Mouse (Mus musculus) midbrain, postnatal 0 days (tissue): ENCODE data around the gene Ric8b. TPM values are rescaled to one million over a fixed set of nuclear protein-coding genes. Genes with fewer than 3 reads are reported as not detected.

Experiments used
- ATAC-seq: fragments of 200-750 bp; cut with Nextera tagmentation; 2 replicates; pipeline ENCODE4 v1.8.0; 2017; ENCODE audit warnings: moderate number of reproducible peaks, mild to moderate bottlenecking, moderate TSS enrichment, moderate library complexity; ENCODE audit not compliant: low FRiP score
- DNase-seq: peaks from one replicate; pipeline ENCODE4 v3.0.0-alpha.2; 2015; ENCODE audit warnings: low spot score
- H3K27ac ChIP-seq: fragments of 300-500 bp; sonication (generic); 2 replicates; pipeline ENCODE4 v1.5.1; 2014; ENCODE audit warnings: low read depth, mild to moderate bottlenecking, low read length, mixed read lengths
- H3K27me3 ChIP-seq: fragments of 300-500 bp; sonication (generic); 2 replicates; pipeline ENCODE4 v1.6.1; 2014; ENCODE audit warnings: low read length, control low read depth, mixed read lengths; ENCODE audit not compliant: insufficient read depth
- H3K36me3 ChIP-seq: fragments of 300-500 bp; sonication (generic); 2 replicates; pipeline ENCODE4 v1.6.1; 2014; ENCODE audit warnings: low read length, control low read depth, mixed read lengths; ENCODE audit not compliant: insufficient read depth
- H3K4me1 ChIP-seq: fragments of 300-500 bp; sonication (generic); 2 replicates; pipeline ENCODE4 v1.6.1; 2014; ENCODE audit warnings: mild to moderate bottlenecking, control low read depth, antibody characterized with exemption, low read length, mixed read lengths; ENCODE audit not compliant: insufficient read depth
- H3K4me2 ChIP-seq: fragments of 300-500 bp; sonication (generic); 2 replicates; pipeline ENCODE4 v1.6.1; 2014; ENCODE audit warnings: low read depth, mild to moderate bottlenecking, low read length, mixed read lengths; ENCODE audit not compliant: poor library complexity, severe bottlenecking
- H3K4me3 ChIP-seq: fragments of 300-500 bp; sonication (generic); 2 replicates; pipeline ENCODE4 v1.5.1; 2014; ENCODE audit warnings: low read depth, mild to moderate bottlenecking, low read length, moderate library complexity
- H3K9ac ChIP-seq: fragments of 300-500 bp; sonication (generic); replicated peaks from 2 replicates; pipeline ENCODE4 v1.6.1; 2014; ENCODE audit warnings: mild to moderate bottlenecking, low read length, moderate library complexity, mixed read lengths; ENCODE audit not compliant: poor library complexity, severe bottlenecking
- H3K9me3 ChIP-seq: fragments of 300-500 bp; sonication (generic); 2 replicates; pipeline ENCODE4 v1.6.1; 2016; ENCODE audit warnings: low read length, control low read depth
- CTCF ChIP-seq: IDR thresholded peaks from 2 replicates; pipeline ENCODE4 v1.5.1; 2016; ENCODE audit warnings: antibody characterized with exemption, mild to moderate bottlenecking
- WGBS: fragments of 180-500 bp; shearing (Covaris S2); extraction: QIAGEN DNeasy Blood & Tissue Kit; methylation state at CpG from one replicate; pipeline ENCODE4 v1.1.7; 2014; 5-methylcytosine and 5-hydroxymethylcytosine counted together
- polyA plus RNA-seq: library from polyadenylated mRNA; unstranded; fragments of >200 nt; fragmentation: Nextera tagmentation; extraction: Ambion mirVana; gene quantifications from 2 replicates; pipeline ENCODE4 v1.2.1, GENCODE M21; 2015
- total RNA-seq: library from RNA; depleted of rRNA; stranded (reverse); fragments of >200 nt; gene quantifications from 2 replicates; pipeline ENCODE4 v1.2.3, GENCODE M21; 2014

The Ric8b gene
- total and polyA plus RNA-seq, 2 experiments from 2014 or later: 34.8 to 48.4 TPM

GRCm38 (mm10) chr10:84945692-84946091, 28.3 kb downstream of the Ric8b start:
- Histone ChIP-seq H3K4me1 (no peaks in the 10 kb centered on the region), H3K4me2 (no peak overlapping the region), H3K27me3 (no peaks in the 10 kb centered on the region), H3K9me3 (no peaks in the 10 kb centered on the region), H3K36me3 (peaks cover 16% of the 10 kb centered on the region), H3K27ac (no peak overlapping the region), H3K4me3 (no peak overlapping the region), H3K9ac (no peak overlapping the region)
- ATAC-seq: no peak
- 94% methylated on average over 3 of the region's 3 CpGs for WGBS
- TF ChIP-seq CTCF: peak; percentile 56
- no peak for DNase-seq

DNA sequence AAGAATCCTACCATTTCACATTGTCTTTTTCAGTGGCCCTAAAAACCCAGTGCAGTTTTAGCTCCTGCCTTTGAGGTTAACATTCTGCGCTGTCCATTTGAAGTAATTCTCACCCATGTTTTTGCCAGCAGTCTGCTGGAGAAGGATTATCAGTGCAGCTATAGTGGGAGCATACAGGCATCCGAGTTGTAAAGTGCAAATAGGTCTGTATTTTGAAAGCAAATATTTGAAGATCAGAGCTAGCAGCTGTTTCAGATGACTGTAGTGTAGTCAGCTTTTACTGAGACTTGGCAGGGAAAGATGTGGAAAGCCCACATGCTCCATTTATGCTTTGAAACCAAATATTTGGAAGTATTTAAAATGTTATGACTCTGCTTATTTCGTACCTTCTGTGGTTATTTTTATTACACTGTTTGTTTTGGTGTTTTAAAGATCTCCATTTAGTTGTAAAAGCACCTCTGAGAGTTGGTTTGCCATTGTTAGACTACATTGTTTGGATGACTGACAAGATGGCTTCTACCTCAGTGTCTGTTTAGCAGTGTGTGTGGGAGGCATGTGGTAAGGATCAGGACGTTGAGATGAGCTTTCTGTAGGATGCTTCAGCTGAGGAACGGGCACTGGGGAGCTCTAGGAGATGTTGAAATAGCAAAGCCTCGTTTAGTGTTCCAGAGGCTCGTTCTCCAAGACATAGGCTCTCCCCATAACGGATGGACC, 31.7 kb downstream of the Ric8b start:
- H3K36me3 ChIP-seq: peaks cover 21% of the 10 kb centered on the region
- no peak for DNase-seq
- no peak overlapping the region for H3K4me2 ChIP-seq
- no peak overlapping the region for H3K9ac ChIP-seq
- TF ChIP-seq CTCF: no peak
- no peak for ATAC-seq
- H3K4me1 ChIP-seq: no peaks in the 10 kb centered on the region
- H3K27me3 ChIP-seq: no peaks in the 10 kb centered on the region
- no peaks in the 10 kb centered on the region for H3K9me3 ChIP-seq
- no peak overlapping the region for H3K27ac ChIP-seq
- 83% methylated on average over 8 of the region's 8 CpGs for WGBS
- H3K4me3 ChIP-seq: no peak overlapping the region

DNA sequence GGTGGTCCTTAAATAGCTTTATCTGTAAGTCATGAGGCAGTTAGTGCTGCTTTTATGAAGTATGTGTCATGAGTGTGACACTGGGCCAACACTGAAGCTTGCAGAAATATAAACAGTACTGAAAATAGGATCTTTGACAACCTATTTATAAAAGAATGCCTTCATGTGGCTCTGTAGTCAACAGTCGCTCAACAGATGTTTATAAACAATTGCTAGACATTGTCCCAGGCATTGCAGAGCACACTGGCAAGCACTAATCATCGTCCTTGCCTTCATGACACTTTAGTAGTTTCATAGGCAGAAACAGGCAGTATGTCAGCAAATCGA, 32.2 kb downstream of the Ric8b start:
- whole genome bisulfite sequencing: 84% methylated on average over 3 of the region's 3 CpGs

DNA sequence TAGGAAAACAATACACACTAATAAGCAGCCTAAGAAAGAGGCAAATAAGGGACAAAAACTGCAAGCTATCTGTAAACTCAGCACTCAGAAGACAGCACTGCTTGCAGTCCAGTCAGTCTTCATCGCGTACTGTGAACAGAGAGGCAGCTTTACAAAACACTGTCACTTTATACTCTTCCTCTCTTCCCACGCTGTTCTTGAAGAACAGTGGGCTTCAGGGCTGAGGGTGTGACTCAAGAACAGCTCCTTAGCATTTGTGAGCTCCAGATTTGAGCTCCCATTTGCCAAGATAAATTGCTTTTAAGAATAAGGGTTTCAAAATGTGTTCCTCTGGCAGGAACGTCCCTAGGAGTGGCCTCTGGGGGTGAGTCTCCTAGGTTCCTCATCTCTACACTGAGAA, 33.0 kb downstream of the Ric8b start:
- H3K27ac ChIP-seq: no peak overlapping the region
- no peak overlapping the region for H3K4me2 ChIP-seq
- H3K4me3 ChIP-seq: no peak overlapping the region
- H3K9me3 ChIP-seq: no peaks in the 10 kb centered on the region
- TF ChIP-seq CTCF: no peak
- peaks cover 25% of the 10 kb centered on the region for H3K36me3 ChIP-seq
- DNase-seq: no peak
- no peak for ATAC-seq
- no peaks in the 10 kb centered on the region for H3K4me1 ChIP-seq
- no peaks in the 10 kb centered on the region for H3K27me3 ChIP-seq
- WGBS: 70% methylated on average over 4 of the region's 4 CpGs
- H3K9ac ChIP-seq: no peak overlapping the region

More for the DNA sequence above, 32.2 kb downstream of the Ric8b start:
- Histone ChIP-seq H3K9ac (no peak overlapping the region), H3K36me3 (peaks cover 25% of the 10 kb centered on the region), H3K27ac (no peak overlapping the region), H3K27me3 (no peaks in the 10 kb centered on the region), H3K4me2 (no peak overlapping the region), H3K4me3 (no peak overlapping the region), H3K9me3 (no peaks in the 10 kb centered on the region), H3K4me1 (no peaks in the 10 kb centered on the region)
- DNase-seq (no peak), ATAC-seq (no peak)
- no peak for TF ChIP-seq CTCF

GRCm38 (mm10) chr10:84954236-84954635, 36.8 kb downstream of the Ric8b start:
- H3K4me1 ChIP-seq: no peaks in the 10 kb centered on the region
- H3K9ac ChIP-seq: no peak overlapping the region
- ATAC-seq (no peak), DNase-seq (no peak)
- H3K27ac ChIP-seq: no peak overlapping the region
- H3K4me3 ChIP-seq: no peak overlapping the region
- WGBS: 94% methylated on average over 10 of the region's 10 CpGs
- H3K27me3 ChIP-seq: no peaks in the 10 kb centered on the region
- no peak for TF ChIP-seq CTCF
- H3K36me3 ChIP-seq: 0 out of 2 replicates have a peak, but pooled peaks cover 9% of the 10 kb centered on the region
- H3K9me3 ChIP-seq: no peaks in the 10 kb centered on the region
- H3K4me2 ChIP-seq: no peak overlapping the region

GRCm38 (mm10) chr10:84956173-84956572, 38.8 kb downstream of the Ric8b start:
- no peak for ATAC-seq
- DNase-seq: no peak
- H3K9ac ChIP-seq: no peak overlapping the region
- no peaks in the 10 kb centered on the region for H3K27me3 ChIP-seq
- no peak for TF ChIP-seq CTCF
- H3K27ac ChIP-seq: no peak overlapping the region
- 79% methylated on average over 4 of the region's 4 CpGs for WGBS
- H3K4me1 ChIP-seq: no peaks in the 10 kb centered on the region
- 0 out of 2 replicates have a peak, but pooled peaks cover 9% of the 10 kb centered on the region for H3K36me3 ChIP-seq
- H3K9me3 ChIP-seq: no peaks in the 10 kb centered on the region
- H3K4me3 ChIP-seq: no peak overlapping the region
- no peak overlapping the region for H3K4me2 ChIP-seq
